Mouse (Mus musculus) liver, postnatal 0 days (tissue): ENCODE results near the gene Pcdh9.

Source experiments
- CTCF ChIP-seq: sonication (generic); IDR thresholded peaks from 2 replicates; pipeline ENCODE4 v1.5.1; 2016; ENCODE audit warnings: antibody characterized with exemption, low read depth
- EP300 ChIP-seq: IDR thresholded peaks from 2 replicates; pipeline ENCODE4 v1.6.1; 2016; ENCODE audit warnings: antibody characterized with exemption, low read depth, mild to moderate bottlenecking

GRCm38 (mm10) chr14:93890519-93891370, at the start of gene Pcdh9:
- no peak for TF ChIP-seq CTCF
- no peak for TF ChIP-seq EP300
